Mouse (Mus musculus) embryo, embryonic 11.5 days (tissue): ENCODE measurements around the gene Hoxc9.

Experiments used
- DNase-seq: peaks from one replicate; pipeline ENCODE4 v3.0.0-alpha.2; 2012; ENCODE audit warnings: low read depth, low spot score

Hoxc9 gene

GRCm38 (mm10) chr15:102976631-102977422, 588 bp downstream of the Hoxc9 start:
- DNase-seq, result no peak

- no peak for DNase-seq
Observed at GRCm38 (mm10) chr15:102977423-102977974, 1.3 kb downstream of the Hoxc9 start.

GRCm38 (mm10) chr15:102978615-102979515, 2.6 kb downstream of the Hoxc9 start:
- no peak for DNase-seq

GRCm38 (mm10) chr15:102979936-102980335, 3.7 kb downstream of the Hoxc9 start:
- no peak for DNase-seq

- DNase-seq, result no peak
Observed at GRCm38 (mm10) chr15:102980352-102980751, 4.1 kb downstream of the Hoxc9 start.

GRCm38 (mm10) chr15:102980912-102981311, 4.7 kb downstream of the Hoxc9 start:
- no peak for DNase-seq

- DNase-seq, result peak; percentile 66
Observed at GRCm38 (mm10) chr15:102981379-102982288, 5.4 kb downstream of the Hoxc9 start.

GRCm38 (mm10) chr15:102983716-102984115, 7.5 kb downstream of the Hoxc9 start:
- no peak for DNase-seq

- no peak for DNase-seq
Observed at GRCm38 (mm10) chr15:102984521-102984920, 8.3 kb downstream of the Hoxc9 start.

- DNase-seq, result no peak
Observed at GRCm38 (mm10) chr15:102984925-102985324, 8.7 kb downstream of the Hoxc9 start.

GRCm38 (mm10) chr15:102987124-102987833, 11.0 kb downstream of the Hoxc9 start:
- DNase-seq, result peak; percentile 89

GRCm38 (mm10) chr15:102988078-102988477, 11.8 kb downstream of the Hoxc9 start:
- DNase-seq, result no peak

GRCm38 (mm10) chr15:102990461-102991397, 14.5 kb downstream of the Hoxc9 start, which contains the start of gene Hoxc8:
Gene Hoxc8 (plus strand): TSS chr15:102990607.
- no peak for DNase-seq

- DNase-seq, result no peak
Observed at GRCm38 (mm10) chr15:102991782-102992181, 15.5 kb downstream of the Hoxc9 start.

GRCm38 (mm10) chr15:102992206-102992605, 16.0 kb downstream of the Hoxc9 start:
- DNase-seq, result no peak

- no peak for DNase-seq
Observed at GRCm38 (mm10) chr15:102992863-102993262, 16.6 kb downstream of the Hoxc9 start.

- no peak for DNase-seq
Observed at GRCm38 (mm10) chr15:102996548-102996947, 20.3 kb downstream of the Hoxc9 start.

- no peak for DNase-seq
Observed at GRCm38 (mm10) chr15:102997431-102997830, 21.2 kb downstream of the Hoxc9 start.

- DNase-seq, result no peak
Observed at GRCm38 (mm10) chr15:102997939-102998355, 21.7 kb downstream of the Hoxc9 start, which contains the start of gene Hoxc6. Gene Hoxc6 (plus strand): TSS chr15:102998257.
